Mouse (Mus musculus) adipocyte (in vitro differentiated cells): ENCODE measurements at regions not wholly inside any gene's neighbourhood (a gene's known extent, or its start where the extent isn't known, plus 50 kb on each side); places are given as distances from the start of the nearest gene placed in this dataset.
"Not testable (repeated sequence)": the region's sequence is repeated elsewhere in the genome, so short reads cannot be mapped to it uniquely, and the experiment has no call there.

ENCODE experiments used
- DNase-seq: peaks from one replicate; pipeline ENCODE4 v3.0.0-alpha.2; 2016; ENCODE audit warnings: low spot score

DNA sequence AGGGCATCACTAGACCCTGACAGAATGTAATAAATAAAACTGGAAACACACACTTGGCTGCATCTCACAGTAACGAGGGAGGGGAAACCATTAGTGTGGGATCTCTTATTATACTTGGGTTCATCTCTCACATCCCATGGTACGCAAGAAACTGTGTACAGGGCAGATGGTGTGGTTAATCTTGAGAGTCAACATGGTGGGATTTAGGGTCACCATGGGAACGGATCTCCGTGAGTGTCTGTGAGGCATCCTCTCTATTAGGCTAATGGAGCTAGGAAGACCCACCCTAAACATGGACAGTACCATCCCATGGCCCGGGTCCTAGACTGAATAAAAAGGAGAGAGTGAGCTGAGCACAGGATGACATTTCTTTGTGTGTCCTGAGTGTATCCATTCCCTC is 130.1 kb upstream of the Dapk1 start:
- DNase-seq, result no peak

DNA sequence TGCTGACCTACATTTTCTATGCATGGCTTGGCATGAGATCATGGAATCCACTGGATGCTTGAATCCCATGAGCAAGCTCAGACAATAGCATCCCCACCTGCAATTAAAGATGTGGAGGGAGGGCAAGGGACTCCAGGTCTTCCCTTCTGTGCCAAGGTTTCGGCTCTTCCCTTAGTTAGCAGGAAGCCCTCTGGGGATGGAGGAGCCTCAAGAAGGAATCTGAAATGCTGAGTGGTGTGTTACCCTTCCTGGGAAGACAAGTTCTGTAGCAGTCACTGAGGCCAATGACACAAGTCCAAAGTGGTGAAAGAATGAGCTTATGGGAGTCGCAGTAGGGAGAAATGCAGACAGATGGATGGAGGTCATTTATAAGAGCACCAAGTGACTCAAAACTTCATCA is 125.4 kb upstream of the Dapk1 start:
- no peak for DNase-seq

DNA sequence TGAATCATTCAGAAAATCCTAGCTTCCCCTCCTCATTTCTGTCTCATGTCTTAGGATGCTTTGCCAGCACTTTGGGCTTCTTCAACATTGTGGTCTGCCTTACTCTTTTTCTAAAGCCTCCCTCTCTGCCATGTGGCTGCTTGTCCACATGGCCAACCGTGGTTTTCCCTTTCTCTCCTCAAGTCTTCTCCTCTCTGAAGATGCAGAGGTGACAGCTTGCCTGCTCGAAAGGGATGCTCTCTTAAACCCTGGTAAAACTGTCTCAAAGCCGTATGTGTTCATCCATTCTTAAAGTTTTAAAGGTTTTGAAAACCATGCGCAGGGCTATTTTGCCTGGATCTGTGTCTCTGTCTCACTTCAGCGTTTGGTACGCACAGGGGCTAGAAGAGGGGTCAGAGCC is 123.4 kb upstream of the Dapk1 start:
- no peak for DNase-seq

DNA sequence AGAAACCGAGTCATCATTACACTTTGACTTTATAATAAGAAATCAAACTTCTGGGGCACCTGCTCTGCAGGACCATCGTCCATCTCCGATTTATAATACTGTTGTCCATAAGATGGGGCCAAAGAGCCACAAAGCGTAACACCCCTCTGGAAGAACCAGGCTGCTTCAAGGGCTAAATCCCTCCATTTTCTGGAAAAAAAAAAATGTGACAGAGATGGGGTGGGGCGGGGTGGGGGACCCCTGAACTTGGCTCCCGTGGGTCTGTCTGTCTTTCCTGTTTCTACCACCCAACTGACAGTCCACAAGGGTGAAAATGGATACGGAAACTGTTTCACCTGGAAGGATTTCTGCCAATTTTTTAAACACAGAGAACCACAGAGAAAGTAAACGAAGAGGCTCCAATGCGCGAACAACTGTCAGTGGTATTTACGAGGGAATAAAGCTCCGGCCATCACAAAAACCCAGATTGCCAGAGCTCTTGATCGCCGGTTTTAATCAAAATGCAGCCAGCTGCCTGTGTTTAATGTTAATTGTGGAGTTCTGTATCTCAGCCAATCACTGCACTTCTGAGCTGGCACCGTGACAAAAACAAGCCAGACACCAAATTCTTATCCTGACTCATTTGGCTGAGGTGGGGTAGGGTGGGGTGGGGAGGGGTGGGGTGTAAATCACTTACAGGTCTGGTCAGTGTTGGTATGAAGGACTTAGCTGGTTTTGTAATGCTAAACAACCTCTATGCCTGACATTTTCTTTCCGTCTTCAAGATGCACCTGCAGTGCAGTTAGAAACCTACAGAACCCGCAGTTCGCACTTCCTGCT is 122.5 kb upstream of the Dapk1 start:
- DNase-seq, result peak; percentile 74

DNA sequence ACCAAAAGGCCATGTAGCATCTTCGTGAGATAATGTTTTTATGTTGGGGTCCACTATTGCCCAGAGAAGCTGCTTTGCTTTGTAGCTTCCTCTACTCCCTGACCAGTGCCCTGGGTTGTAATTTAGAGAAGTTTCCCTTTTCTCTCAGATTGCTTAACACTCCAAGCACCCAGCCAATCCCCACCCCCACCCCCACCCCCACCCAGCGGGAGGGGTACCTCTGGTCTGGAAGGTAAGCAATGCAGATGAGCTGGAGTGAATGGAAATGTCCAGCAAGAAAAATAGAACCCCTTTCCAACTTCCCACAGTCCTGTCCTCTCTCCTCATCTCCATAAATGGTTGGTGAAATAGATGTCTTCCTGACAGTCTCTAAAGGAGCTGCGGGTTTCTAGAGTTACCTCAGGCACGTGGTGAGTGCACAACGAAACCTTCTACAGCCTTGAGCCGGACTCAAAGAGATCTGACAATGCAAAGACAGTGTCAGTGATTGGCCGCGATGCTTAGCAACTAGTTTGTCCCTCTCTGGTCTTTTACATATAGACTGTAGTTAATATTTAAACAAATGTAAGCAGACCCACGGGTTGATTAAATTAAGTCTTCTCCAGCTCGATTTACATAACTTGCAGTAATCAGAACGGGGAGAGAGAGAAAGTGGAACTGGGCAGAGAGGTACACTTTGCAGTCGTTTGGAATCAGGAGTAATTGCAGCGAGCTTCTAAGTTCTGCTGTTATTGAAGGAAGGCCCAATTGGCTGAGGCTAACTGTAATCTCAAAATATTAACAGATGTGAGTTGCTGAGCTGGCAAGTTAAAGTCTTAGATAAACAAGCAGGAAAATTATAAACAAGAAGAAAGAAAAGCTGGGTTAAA is 121.7 kb upstream of the Dapk1 start:
- DNase-seq, result peak; percentile 49

DNA sequence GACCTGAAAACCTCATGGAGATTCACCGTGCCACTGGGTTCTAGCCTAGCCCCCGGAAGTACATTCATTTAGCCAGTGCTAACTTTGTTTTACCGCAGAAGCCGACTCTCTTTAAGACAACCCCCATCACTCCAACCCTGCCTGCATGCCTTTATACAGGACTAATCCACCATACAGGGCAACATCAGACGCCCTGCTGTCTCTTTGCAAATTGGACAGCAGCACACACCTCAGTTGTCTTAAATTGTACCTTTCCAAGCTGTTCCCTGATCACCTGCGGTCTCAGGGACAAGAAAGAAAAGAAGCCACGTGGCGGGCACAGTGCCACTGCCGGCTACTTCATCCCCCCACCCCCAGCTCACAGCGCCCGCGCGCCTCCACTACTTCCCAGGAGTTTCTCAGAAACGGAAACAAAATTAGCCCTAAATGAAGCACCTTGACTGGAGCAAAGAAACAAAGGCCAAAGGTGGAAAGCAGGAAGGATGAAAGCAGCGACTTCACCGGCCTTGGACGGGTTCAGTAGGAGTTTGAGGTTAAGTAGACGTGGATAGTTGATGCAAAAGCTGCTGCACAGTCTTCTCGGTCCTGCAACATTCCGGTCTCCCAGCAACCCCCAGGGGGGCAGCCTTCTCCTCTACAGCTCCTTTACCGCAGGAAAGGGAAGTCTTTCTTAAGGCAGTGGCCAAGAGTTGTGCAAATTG is 120.9 kb upstream of the Dapk1 start:
- DNase-seq, result no peak

DNA sequence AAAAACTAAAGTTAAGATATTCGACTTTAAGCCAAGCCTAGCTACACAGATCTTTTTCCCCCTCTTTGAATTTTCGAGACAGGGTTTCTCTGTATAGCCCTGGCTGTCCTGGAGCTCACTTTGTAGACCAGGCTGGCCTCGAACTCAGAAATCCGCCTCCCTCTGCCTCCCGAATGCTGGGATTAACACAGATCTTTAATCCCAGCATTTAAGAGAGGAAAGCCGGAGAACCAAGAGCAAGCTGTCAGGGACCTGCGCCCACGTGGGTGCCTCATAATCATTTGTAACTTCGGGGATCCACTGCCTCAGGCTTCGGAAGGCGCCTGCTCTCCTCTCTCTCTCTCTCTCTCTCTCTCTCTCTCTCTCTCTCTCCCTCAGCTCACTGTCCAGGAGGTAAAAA is 120.3 kb upstream of the Dapk1 start:
- DNase-seq, result not testable (repeated sequence)

DNA sequence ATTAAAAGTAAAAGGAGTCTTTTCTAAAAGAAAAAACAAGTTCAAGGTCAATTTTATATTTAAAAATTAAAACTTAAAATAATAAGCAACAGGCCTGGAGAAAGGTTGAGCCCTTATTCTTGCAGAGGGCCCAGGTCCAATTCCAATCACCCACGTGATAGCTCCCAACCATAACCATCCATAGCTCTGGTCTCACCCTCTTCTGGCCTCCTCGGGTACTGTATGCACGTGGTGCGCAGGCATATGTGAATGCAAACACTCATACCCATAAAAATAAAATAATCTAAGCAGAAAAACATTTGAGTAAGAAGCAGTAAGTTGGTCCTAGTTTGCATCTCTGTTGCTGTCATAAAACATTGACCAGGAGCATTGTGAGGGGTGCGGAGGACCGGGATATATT is 119.8 kb upstream of the Dapk1 start:
- no peak for DNase-seq

DNA sequence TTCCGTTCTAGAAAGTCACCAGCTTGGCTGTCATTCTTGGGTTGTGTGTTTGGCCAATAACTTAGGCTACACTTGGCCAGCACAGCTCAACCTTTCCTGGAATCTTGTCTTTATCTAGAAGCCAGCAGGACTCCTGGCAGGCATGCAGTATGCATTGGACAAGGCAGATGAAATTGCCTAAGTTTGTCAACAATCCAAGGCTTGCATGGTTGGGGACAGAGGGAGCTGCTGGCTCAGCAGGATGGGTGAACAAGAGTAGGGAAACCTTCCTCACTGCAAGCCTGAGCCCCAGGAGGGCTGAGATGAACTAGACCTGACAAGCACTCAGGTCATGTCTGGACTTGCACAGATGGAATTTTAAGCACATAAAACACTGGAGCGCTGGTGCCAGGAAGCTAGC is 115.6 kb upstream of the Dapk1 start:
- peak; percentile 97 for DNase-seq

DNA sequence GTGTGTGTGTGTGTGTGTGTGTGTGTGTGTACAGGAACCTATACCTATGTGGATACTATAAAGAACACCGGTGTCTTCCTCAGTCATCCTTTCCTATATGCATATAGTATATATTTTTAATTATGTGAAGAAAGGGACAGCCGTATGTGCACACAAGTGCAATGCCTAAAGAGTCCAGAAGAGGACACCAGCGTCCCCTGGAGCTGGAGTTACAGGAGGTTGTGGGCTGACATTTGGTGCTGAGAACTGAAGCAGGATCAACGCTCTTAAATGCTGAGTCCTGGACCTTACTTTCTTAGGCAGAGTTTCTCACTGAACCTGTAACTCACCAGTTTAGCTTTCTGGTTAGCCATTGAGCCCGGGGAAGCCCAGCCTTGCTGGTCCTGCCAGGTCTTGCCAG is 114.9 kb upstream of the Dapk1 start:
- no peak for DNase-seq

DNA sequence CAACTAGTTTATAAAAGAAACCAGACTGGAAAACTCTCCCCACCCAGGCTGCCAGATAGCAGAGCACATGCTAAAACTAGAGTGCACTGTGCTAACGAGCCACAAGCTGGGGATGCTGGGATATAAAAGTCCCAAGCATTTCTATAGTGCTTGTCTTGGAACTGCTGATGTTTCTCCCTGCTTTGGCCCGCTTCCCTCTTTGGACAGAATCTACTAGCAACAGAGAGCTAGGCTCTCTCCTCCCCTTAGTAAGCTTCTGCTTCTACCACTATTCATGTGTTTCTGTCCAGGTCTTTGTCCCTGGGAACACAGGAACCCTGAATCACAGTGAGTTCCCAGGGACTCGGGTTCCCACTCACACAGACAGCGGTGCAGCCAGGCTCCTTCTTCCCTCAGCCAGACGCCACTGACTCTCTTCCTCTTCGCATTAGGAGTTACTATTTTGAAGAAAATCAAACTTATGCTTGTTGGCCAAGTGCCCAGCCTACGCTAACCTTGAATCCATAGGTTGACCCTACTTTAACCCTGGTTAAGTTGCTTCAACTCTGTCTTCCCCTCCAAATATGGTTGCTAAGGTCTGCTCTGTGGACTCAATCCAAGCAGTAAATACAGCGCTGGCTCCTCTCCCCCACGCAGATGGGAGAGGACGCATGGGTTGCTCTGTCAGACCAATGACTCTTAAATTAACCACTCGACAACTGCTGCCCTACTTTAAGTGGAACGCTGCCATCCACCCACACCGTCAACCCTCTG is 113.4 kb upstream of the Dapk1 start:
- peak; percentile 85 for DNase-seq

DNA sequence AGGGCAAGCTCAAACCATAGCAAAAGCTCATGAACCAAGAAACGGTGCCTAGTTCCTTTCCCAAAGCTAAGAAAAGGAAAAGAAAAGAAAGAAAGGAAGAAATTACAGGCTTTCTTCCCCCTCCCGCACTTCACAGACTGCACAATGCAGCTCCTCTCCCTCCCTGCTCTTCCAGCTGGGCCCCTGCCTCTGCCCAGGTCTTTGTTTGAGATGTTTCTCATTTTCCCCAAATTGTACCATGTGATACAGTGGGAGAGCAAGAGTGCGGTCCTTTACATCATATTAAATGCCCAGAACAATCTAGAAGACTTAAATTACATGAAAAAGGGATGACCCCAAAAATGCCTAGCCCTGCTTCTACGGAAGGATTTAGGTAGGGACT is 112.9 kb upstream of the Dapk1 start:
- DNase-seq, result no peak

DNA sequence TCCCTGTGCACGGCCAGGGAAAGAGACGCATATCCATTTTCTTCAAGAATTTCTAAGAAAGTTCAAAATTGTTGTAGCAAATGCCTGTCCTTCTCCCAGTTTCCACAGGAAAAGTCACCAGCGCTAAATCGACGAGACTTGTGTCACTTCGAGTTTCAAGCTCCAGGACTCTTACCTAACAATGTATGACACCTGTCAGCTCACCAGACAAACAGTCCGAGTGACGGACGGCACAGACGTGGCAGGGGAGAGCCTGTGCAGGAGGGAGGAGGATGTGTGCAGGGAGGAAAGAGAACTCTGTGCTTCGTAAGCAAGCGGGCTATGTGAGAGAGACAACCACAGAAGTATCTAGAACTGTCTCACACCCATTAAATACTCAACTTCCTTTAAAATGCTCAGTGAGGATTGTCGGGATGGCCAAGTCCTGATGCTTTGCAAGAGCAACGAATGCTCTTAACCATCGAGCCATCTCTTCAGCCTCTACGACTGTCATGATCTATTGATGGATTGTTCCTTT is 109.7 kb upstream of the Dapk1 start:
- DNase-seq, result no peak

DNA sequence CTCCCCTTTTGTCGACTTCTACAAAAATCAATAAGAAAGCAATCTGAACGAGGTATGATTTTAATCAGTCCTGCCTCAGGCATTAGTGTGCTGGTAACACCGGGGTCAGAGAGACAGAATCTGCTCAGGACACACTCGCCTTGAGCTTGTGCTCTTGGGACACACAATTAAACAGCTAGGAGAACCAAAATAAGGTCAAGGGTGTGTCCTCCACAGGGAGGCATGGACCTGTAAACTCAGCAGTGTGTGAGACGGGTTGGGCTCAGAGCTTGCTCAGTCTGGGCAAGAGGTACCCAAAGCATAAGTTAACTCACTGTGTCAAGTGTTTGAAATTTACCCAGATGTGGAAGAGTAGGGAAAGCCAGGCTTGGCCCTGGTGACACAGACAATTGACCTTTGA is 107.9 kb upstream of the Dapk1 start:
- DNase-seq, result no peak

DNA sequence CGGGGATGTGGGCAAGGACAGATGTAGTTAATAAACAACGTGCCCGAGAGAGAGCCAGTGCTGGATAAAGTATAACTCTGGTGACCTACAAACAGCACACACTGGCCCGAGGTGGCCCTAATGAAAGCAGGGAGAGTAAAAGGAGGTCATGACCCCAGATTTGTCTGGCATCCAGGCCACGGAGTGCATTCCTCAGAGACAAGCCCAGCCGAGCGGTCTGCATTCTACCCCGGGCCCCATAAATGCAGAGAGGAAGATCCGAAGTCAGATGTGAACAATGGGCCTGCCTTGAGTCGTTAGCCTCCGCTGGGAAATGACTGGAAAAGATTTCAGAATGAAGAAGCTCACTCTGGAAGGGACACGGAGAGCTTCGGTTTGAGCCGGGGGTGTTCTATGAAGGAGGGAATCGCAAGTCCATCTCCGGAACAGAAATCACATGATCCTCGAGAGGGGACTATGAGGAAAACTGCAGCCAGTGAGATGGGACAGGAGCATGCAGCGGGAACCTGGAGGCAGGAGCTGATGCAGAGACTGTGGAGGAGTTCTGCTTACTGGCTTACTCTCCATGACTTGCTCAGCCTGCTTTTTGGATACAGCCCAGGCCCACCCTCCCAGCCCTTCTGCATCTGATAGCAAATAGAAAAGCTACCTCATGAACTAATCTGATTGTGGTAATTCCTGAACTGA is 103.9 kb upstream of the Dapk1 start:
- no peak for DNase-seq

DNA sequence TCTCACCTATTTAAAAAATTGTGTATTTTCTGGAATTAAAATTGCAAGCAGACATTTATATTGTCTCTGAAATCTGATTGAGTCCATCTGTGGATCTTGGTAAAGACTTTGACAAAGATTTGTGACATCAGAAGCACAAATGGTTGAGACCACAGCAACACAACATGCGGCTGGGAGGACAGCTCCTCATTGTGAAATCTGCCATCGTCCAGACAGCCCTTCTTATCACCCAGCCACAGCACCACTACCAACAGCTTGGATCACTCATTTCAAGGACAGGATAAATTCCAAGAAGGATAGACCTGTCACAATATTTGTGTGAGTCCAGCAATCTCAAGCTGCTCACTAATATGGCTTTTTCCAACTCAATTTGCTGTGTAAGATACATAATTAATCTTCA is 97.6 kb upstream of the Dapk1 start:
- DNase-seq, result no peak

DNA sequence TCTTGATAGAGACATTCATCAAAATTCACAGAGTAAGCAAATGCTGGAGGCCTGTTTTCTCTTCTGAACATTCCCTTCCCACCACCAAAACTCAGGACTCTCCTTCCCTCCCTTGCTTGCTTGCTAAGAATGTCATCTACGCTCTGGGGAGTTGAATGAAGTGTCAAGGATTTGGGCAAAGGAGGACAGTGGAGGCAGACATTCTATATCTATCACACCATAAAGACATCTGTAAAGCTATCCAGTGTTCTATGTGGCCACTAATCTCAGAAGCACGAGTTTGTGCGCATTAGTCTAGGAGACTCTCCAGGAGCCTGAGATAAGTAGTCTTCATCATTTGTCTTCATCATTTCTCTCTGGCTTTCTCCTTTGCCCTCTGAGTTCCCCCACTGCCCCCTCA is 94.1 kb upstream of the Dapk1 start:
- DNase-seq, result peak; percentile 8

DNA sequence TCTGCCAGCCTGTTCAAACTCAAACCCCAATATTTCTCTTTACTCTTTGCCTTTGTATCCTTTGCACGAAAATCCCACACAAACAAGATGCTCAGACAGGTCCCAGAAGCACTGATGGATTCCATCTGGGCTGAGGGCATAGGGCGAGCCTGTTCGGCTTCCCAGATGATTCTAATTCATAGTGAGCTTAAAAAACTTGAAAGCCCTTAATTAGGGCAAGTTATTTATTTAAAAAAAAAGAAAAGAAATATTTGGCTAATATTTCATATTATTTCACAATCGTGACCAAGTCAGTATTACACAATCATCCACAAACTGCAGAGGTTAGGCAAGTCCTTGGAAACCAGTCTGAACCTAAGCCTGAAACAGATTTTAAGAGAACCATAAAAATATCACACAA is 93.7 kb upstream of the Dapk1 start:
- peak; percentile 73 for DNase-seq

DNA sequence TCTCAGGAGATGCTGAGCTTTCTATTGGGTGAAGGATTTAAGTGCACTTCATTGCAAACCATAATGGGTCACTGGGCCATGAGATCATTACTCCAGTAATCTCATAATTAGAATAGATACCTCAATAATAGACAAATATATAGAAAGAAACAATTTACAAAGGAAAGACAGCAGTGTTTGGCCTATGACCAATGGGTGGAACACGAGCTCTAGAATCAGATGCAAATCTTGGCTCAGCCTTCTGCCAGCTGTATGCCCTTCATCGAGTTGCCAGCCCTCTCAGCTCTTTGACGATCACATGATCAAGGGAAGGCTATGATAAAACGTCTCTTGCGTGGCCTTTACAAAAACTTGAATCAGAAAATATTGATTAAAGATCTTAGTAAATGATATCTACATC is 92.9 kb upstream of the Dapk1 start:
- DNase-seq, result no peak

DNA sequence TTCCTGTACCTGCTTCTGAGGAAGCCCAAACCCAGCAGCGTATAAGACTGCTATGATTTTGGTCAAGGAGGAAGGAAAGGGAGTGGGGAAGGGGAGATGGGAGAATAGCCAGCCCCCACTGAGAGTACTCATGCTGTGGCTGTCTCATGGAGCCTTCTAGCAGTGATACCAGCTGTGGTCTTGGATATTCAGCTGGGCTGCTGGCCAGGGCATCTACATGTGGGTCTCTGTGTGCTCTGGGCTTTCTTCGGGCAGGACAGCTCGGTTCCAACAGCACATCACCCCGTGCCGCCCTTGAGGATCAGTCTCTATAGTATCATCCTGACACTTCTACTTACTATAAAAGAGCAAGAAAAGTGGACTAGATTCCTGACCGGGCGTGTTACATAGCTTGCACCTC is 90.6 kb upstream of the Dapk1 start:
- DNase-seq, result no peak

DNA sequence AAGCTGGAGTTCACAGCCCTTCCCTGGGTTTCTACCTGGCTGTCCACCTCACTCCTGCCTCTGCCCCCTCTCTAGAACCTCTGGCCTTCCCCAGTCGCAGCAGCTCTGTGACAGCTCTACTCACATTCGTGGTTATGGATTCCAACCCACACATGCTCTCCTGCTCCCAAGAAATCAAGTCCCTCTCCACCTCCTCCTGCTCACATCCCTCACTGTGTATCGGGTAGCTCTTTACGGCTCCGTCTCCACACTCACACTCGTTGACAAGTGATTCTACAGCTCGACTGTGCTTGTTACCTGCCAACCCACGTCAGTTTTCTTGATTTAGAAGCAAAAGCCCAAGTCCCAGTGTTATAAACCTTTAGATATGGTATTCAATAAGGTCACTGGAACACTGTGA is 90.1 kb upstream of the Dapk1 start:
- no peak for DNase-seq
